Mouse (Mus musculus) liver, embryonic 16.5 days (tissue): ENCODE measurements around the gene Psmc6. TPM values are rescaled to one million over a fixed set of nuclear protein-coding genes. Genes with fewer than 3 reads are reported as not detected.

Experiments
- ATAC-seq: fragments of 200-750 bp; cut with Nextera tagmentation; 2 replicates; pipeline ENCODE4 v1.8.0; 2017; ENCODE audit warnings: low read depth, mild to moderate bottlenecking, moderate number of reproducible peaks, moderate library complexity
- H3K27ac ChIP-seq: fragments of 300-500 bp; sonication (generic); 2 replicates; pipeline ENCODE4 v1.5.1; 2014; ENCODE audit warnings: mild to moderate bottlenecking, low read length
- H3K27me3 ChIP-seq: fragments of 300-500 bp; sonication (generic); 2 replicates; pipeline ENCODE4 v1.6.1; 2014; ENCODE audit warnings: low read depth, low read length, mixed read lengths; ENCODE audit not compliant: control insufficient read depth, insufficient read depth
- H3K36me3 ChIP-seq: fragments of 300-500 bp; sonication (generic); 2 replicates; pipeline ENCODE4 v1.6.1; 2014; ENCODE audit warnings: mild to moderate bottlenecking; ENCODE audit not compliant: control insufficient read depth, insufficient read depth
- H3K4me1 ChIP-seq: fragments of 300-500 bp; sonication (generic); 2 replicates; pipeline ENCODE4 v1.6.1; 2014; ENCODE audit warnings: low read depth, low read length, mixed read lengths; ENCODE audit not compliant: control insufficient read depth
- H3K4me2 ChIP-seq: fragments of 300-500 bp; sonication (generic); 2 replicates; pipeline ENCODE4 v1.6.1; 2014; ENCODE audit warnings: low read depth, low read length, mixed read lengths
- H3K4me3 ChIP-seq: fragments of 300-500 bp; sonication (generic); 2 replicates; pipeline ENCODE4 v1.5.1; 2014; ENCODE audit warnings: low read depth, mild to moderate bottlenecking, low read length
- H3K9ac ChIP-seq: fragments of 300-500 bp; sonication (generic); 2 replicates; pipeline ENCODE4 v1.6.1; 2014; ENCODE audit warnings: low read depth, low read length
- H3K9me3 ChIP-seq: fragments of 300-500 bp; sonication (generic); replicated peaks from 2 replicates; pipeline ENCODE4 v1.6.1; 2016; ENCODE audit warnings: low read length; ENCODE audit not compliant: control insufficient read depth
- WGBS: fragments of 180-500 bp; shearing (Covaris S2); extraction: QIAGEN DNeasy Blood & Tissue Kit; methylation state at CpG from one replicate; pipeline ENCODE4 v1.1.7; 2014; ENCODE audit not compliant: insufficient replicate concordance; 5-methylcytosine and 5-hydroxymethylcytosine counted together
- polyA plus RNA-seq: library from polyadenylated mRNA; unstranded; fragments of >200 nt; fragmentation: Nextera tagmentation; extraction: Ambion mirVana; gene quantifications from 2 replicates; pipeline ENCODE4 v1.2.1, GENCODE M21; 2015

The Psmc6 gene
- polyA plus RNA-seq, 1 experiment from 2014 or later: 70.8 TPM

DNA sequence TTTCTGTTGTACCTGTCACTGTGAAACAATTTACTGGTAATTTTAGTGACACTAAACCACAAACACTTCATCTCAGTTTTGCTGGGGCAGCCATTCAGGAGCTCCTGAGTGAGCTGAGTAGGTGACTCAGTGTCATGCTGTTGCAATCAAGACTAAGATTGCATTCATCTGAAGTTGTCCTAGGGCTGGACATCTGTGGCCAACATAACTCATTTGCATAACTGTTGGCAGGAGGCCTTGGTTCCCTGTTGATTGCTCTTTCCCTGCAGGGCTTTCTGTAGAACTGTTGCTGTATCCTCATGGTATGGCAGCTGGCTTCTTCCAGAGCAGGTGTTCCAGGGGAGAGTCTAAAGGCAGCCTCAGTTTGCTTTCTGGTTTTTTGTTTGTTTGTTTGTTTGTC, 4.1 kb upstream of the Psmc6 start:
- H3K4me2 ChIP-seq: no peak overlapping the region
- H3K36me3 ChIP-seq: no peaks in the 10 kb centered on the region
- no peaks in the 10 kb centered on the region for H3K27me3 ChIP-seq
- H3K4me3 ChIP-seq: no peak overlapping the region
- ATAC-seq: no peak
- H3K9ac ChIP-seq: no peak overlapping the region
- no peak overlapping the region for H3K27ac ChIP-seq
- H3K9me3 ChIP-seq: no peaks in the 10 kb centered on the region
- peaks cover 33% of the 10 kb centered on the region for H3K4me1 ChIP-seq

DNA sequence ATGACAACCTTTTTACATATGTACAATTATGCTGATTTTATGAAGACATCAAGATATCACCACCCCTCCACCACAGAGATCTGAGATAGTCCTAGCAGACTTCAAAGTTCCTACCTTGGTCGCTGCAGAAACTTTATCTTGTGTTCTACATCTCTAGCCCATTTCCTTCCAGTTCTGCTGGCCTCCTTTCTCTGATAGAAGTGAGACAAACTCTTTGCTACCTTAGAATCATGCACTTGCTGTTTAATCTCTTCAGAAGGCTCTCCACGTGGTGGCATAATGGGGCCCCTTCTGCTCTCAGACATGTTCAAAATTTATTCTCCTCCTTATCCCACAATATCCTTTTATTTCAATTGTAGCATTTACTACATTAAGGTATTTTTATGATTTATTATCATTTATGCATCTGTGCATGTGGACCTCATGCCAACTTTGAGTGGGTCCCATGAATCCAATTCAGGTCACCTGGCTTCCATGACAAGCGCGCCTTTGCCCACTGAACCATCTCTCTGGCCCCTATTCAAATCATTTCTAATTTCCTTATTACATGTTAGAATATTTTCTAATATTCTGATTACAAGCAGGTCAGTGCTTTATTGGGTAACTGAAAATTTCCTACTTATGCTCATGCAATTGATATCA, 1.4 kb upstream of the Psmc6 start:
- peaks cover 12% of the 10 kb centered on the region for H3K4me1 ChIP-seq
- no peak overlapping the region for H3K27ac ChIP-seq
- H3K36me3 ChIP-seq: peaks cover 12% of the 10 kb centered on the region
- H3K27me3 ChIP-seq: no peaks in the 10 kb centered on the region
- WGBS: 57% methylated on average over 4 of the region's 4 CpGs
- H3K9ac ChIP-seq: no peak overlapping the region
- no peak overlapping the region for H3K4me2 ChIP-seq
- H3K9me3 ChIP-seq: no peaks in the 10 kb centered on the region
- H3K4me3 ChIP-seq: no peak overlapping the region
- ATAC-seq: no peak

DNA sequence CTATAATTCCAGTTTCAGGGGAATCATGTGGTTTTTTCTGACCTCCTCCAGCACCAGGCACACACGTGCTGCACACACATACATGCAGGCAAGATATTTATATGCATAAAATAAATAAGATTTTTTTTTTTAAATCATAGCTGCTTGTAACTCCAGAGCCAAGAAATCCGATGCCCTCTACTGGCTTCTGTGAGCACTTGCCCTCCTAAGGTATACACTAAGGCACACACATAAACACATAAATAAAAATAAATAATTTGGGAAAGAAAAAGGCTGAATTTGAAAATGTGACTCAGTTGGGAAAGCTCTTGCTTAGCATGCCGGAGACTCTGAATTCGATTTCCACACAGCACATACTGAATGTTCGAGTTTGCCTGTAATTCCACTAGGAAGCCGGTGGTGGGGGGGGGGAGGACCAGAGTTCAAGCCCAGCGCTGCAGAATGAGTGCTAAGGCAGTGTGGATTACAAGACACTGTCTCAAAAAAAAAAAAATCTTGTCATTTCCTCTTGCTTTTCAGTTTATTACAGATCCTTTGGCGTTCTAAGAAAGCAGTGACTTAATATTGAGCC, 485 bp upstream of the Psmc6 start:
- Histone ChIP-seq H3K4me1 (peaks cover 12% of the 10 kb centered on the region), H3K4me3 (peak overlapping the region; percentile 99), H3K9me3 (no peaks in the 10 kb centered on the region), H3K36me3 (peaks cover 12% of the 10 kb centered on the region), H3K27me3 (no peaks in the 10 kb centered on the region), H3K27ac (peak overlapping the region; percentile 3), H3K9ac (peak overlapping the region; percentile 46), H3K4me2 (peak overlapping the region; percentile 60)
- WGBS: 11% methylated on average over 8 of the region's 8 CpGs
- 0 out of 2 replicates have a peak, but pooled peaks have one; percentile 0 for ATAC-seq

DNA sequence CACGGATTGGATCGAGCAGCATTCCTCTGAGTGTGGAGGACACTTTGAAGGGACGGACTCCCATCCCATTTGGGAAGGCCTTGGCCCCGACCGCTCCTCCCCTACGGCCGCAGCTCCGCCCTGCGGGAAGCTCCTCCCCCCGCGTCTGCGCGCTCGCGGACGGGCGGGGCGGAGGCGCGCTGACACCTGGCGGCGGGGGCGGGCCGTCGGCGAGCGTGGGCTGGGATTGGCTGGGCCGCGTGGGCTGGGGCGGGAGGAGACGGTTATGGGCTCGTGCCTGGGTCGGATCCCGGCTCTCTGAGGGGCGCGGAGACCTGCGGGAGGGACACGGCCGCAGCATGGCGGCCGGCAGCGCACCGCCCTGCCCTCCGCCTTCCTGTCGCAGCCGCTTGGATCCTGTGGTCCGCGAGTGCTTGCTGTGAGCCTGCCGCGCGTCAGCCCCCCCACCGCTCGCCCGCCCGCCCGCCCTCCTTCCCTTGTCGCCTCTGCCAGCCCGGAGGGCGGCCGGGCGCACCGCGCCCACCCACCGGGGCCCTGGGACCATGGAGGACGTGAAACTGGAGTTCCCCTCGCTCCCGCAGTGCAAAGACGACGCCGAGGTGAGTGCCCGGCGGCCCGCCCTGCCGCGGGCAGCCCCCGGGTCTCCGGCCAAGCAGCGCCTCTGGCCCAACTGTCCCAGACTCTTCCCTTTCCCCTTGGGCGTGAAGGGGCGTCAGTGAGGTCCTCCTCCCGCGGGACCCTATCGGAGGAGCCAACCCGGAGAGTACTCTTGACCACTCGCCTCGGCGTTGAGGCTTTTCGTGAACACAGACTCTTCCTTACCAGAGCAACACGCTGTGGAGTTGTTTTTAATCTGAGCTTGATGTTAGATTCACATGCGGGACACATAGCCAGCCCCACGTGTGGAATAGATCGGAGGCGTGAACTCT, 21.6 kb downstream of the Psmc6 start, which contains the start of gene Styx:
Styx (plus strand) TSS at position 163 of the 929 bp plus-strand sequence.
- Histone ChIP-seq H3K4me1 (peaks cover 8% of the 10 kb centered on the region), H3K4me2 (peak within 1 kb of the TSS; percentile 86), H3K9me3 (no peaks in the 10 kb centered on the region), H3K4me3 (peak within 1 kb of the TSS; percentile 75), H3K27ac (peak within 1 kb of the TSS; percentile 71), H3K27me3 (no peaks in the 10 kb centered on the region), H3K9ac (peak within 1 kb of the TSS; percentile 78), H3K36me3 (peaks cover 19% of the 10 kb centered on the region)
- peak; percentile 99 for ATAC-seq
- under 1% methylated on average over 66 of the region's 93 CpGs for WGBS

DNA sequence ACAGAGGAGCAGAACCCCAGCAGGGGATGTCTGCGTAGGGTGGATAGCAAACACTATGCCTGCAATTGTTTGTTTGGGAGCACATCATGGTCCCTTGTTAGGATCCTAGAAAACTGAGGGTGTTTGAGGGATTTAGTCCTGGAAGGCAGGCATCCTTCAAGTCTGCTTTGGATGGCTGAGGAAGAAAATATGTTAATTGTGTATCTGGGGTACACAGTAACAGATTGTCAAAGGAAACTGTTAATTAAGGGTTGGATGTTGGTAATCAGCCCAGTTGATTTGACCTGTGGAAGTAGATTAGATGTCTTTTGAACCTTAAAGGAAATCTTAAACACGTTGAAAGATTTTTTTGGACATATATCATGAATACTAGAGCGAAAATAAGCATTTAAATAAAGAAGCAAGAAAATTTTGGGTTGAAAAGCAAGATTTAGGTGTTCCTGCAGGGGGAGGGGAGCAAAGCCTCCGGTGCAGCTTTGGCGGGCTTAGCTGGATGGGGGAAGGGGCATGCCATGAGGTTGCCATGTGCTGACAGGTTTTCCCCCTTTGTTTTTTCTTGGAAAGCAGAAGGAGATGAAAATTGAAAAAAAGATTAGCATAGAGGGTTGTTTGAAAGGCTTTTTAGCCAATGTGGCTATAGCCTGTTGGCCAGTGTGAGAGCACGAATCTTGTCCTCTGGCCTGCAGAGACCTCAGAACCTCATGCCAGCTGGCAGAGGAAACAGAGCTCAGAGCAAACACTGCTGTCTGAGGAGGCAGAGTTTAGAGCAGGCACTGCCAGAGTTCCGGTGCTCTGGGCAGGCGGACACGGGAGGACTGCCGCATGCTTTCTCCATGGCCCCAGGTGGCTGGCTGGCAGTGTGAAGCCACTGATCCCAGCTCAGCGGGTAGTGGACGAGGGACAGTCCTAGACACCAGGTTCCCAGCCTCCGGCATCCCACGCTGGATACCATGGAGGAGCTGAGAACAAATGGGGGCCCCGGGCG, 34.9 kb downstream of the Psmc6 start:
- no peak for ATAC-seq
- WGBS: 79% methylated on average over 16 of the region's 16 CpGs
- no peaks in the 10 kb centered on the region; the same call in 1 of the 2 replicates for H3K9me3 ChIP-seq

DNA sequence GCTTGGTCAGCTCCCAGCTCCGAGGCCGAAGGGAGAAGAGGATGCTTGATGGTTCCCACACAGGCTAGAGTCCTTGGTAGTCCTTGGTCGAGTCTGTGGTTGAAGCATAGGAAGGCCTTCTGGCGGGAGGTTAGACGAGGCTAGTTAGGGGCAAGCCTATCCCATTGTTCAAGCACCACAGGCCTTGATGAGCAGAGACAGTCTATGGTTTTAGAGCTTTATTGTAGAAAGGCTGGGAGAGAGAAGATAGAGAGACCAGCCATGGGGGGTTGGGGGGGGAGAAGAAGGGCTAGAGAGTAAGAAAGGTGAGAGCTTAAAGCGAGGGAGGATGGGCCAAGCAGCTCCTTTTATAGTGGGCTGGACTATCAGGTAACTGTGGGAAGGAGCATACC, 35.6 kb downstream of the Psmc6 start:
- Histone ChIP-seq H3K36me3 (peaks cover 10% of the 10 kb centered on the region), H3K27ac (no peak overlapping the region), H3K4me3 (no peak overlapping the region), H3K4me2 (no peak overlapping the region), H3K4me1 (no peaks in the 10 kb centered on the region), H3K9me3 (no peaks in the 10 kb centered on the region; the same call in 1 of the 2 replicates), H3K27me3 (no peaks in the 10 kb centered on the region), H3K9ac (no peak overlapping the region)
- whole genome bisulfite sequencing: 78% methylated on average over 6 of the region's 6 CpGs
- ATAC-seq: no peak

More for the DNA sequence above, 34.9 kb downstream of the Psmc6 start:
- H3K36me3 ChIP-seq: peaks cover 4% of the 10 kb centered on the region
- H3K4me2 ChIP-seq: no peak overlapping the region
- H3K27me3 ChIP-seq: no peaks in the 10 kb centered on the region
- H3K27ac ChIP-seq: no peak overlapping the region
- H3K9ac ChIP-seq: no peak overlapping the region
- H3K4me1 ChIP-seq: no peaks in the 10 kb centered on the region
- no peak overlapping the region for H3K4me3 ChIP-seq

DNA sequence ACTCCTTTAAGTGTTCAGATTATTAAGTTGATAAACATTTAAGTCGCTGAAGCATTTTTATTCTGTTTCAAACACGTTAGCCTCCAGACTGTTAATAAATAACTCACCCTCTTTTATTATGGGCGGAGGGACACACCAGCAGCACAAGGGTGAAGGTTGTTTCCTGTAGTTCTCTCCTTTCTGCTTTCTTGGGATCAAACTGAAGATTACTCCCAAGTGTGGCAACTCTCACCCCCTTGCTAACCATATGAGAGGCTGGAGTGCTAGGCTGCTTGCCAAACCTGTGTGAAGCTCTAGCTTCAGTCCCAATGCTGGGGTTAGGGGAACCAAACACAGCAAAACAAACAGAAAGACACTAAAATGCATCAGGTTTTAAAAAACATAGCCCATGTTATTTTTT, 49.2 kb downstream of the Psmc6 start:
- Histone ChIP-seq H3K27ac (no peak overlapping the region), H3K4me1 (no peaks in the 10 kb centered on the region), H3K4me2 (no peak overlapping the region), H3K9ac (no peak overlapping the region), H3K9me3 (no peaks in the 10 kb centered on the region), H3K36me3 (no peaks in the 10 kb centered on the region; the same call in 1 of the 2 replicates), H3K4me3 (no peak overlapping the region), H3K27me3 (no peaks in the 10 kb centered on the region)
- no peak for ATAC-seq
- 61% methylated on average over 3 of the region's 3 CpGs for WGBS

DNA sequence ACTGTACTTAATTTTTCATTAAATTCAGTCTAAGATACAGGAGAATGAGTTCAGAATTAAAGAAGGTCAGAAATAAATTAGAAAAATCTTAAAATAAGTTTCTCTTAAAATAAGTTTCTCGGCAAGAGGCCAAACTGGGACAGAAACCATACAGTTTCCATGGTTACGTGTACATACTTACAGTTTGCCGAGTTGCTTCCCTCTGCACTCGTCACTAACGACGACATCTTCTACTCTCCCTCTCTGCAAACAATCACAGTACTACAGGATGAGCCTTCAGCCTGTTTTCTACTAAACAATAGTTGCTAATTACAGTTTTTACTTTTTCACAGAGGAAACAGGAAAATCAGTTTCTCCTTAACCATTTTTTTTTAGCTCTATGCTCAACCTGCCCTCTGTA, 51.2 kb downstream of the Psmc6 start:
- H3K4me3 ChIP-seq: no peak overlapping the region
- no peak overlapping the region for H3K9ac ChIP-seq
- no peak for ATAC-seq
- no peak overlapping the region for H3K4me2 ChIP-seq
- H3K27ac ChIP-seq: no peak overlapping the region
- WGBS: 67% methylated on average over 6 of the region's 6 CpGs
- no peaks in the 10 kb centered on the region for H3K4me1 ChIP-seq
- H3K27me3 ChIP-seq: no peaks in the 10 kb centered on the region
- H3K36me3 ChIP-seq: no peaks in the 10 kb centered on the region; the same call in 1 of the 2 replicates
- H3K9me3 ChIP-seq: no peaks in the 10 kb centered on the region
